Mouse (Mus musculus): ENCODE measurements around the gene Rprd1b. TPM values are rescaled to one million over a fixed set of nuclear protein-coding genes. Genes with fewer than 3 reads are reported as not detected.
A peak's percentile ranks its signal among the peaks of the same experiment; 100 is the strongest.

The Rprd1b gene
- polyA plus RNA-seq, 1 experiment from 2014 or later = 50.9 TPM

GRCm38 (mm10) chr2:158077981-158078380 is 49.7 kb downstream of the Rprd1b start:
- no peak overlapping the region for H3K4me3 ChIP-seq (ENCODE audit: low read depth, low read length)
- no peak for TF ChIP-seq CTCF (IDR thresholded peaks at IDR 0.05; ENCODE audit: low read depth)
- no peak for DNase-seq
- no peak for ATAC-seq (ENCODE audit: insufficient read depth)
- no peak overlapping the region for H3K27ac ChIP-seq (ENCODE audit: low read depth)
- H3K9ac ChIP-seq = no peak overlapping the region
- H3K4me2 ChIP-seq = no peak overlapping the region
- H3K27me3 ChIP-seq (ENCODE audit: insufficient read depth, low read length) = no peaks in the 10 kb centered on the region
- H3K36me3 ChIP-seq (ENCODE audit: insufficient read depth) = peaks cover 50% of the 10 kb centered on the region
- H3K4me1 ChIP-seq (ENCODE audit: insufficient read depth) = 0 out of 2 replicates have a peak, but pooled peaks cover 4% of the 10 kb centered on the region
- H3K9me3 ChIP-seq (ENCODE audit: low read depth, low read length) = no peaks in the 10 kb centered on the region
- WGBS = 68% methylated on average over 2 of the region's 2 CpGs

GRCm38 (mm10) chr2:158078971-158079370 is 50.7 kb downstream of the Rprd1b start:
- no peak for TF ChIP-seq CTCF (IDR thresholded peaks at IDR 0.05; ENCODE audit: low read depth)
- Histone ChIP-seq H3K36me3 (ENCODE audit: insufficient read depth) (peaks cover 40% of the 10 kb centered on the region), H3K9ac (no peak overlapping the region), H3K4me3 (ENCODE audit: low read depth, low read length) (no peak overlapping the region), H3K4me1 (ENCODE audit: insufficient read depth) (0 out of 2 replicates have a peak, but pooled peaks cover 4% of the 10 kb centered on the region), H3K9me3 (ENCODE audit: low read depth, low read length) (no peaks in the 10 kb centered on the region), H3K27ac (ENCODE audit: low read depth) (no peak overlapping the region), H3K27me3 (ENCODE audit: insufficient read depth, low read length) (no peaks in the 10 kb centered on the region), H3K4me2 (no peak overlapping the region)
- 77% methylated on average over 7 of the region's 7 CpGs for WGBS
- no peak for ATAC-seq (ENCODE audit: insufficient read depth)
- DNase-seq = no peak

GRCm38 (mm10) chr2:158079843-158080395 is 51.6 kb downstream of the Rprd1b start:
- Histone ChIP-seq H3K4me1 (ENCODE audit: insufficient read depth) (0 out of 2 replicates have a peak, but pooled peaks cover 4% of the 10 kb centered on the region), H3K4me3 (ENCODE audit: low read depth, low read length) (no peak overlapping the region), H3K9ac (no peak overlapping the region), H3K27me3 (ENCODE audit: insufficient read depth, low read length) (no peaks in the 10 kb centered on the region), H3K36me3 (ENCODE audit: insufficient read depth) (peaks cover 30% of the 10 kb centered on the region), H3K9me3 (ENCODE audit: low read depth, low read length) (no peaks in the 10 kb centered on the region), H3K4me2 (no peak overlapping the region), H3K27ac (ENCODE audit: low read depth) (no peak overlapping the region)
- WGBS = 44% methylated on average over 9 of the region's 9 CpGs
- DNase-seq (peak; percentile 33), ATAC-seq (ENCODE audit: insufficient read depth) (peak; percentile 35; the same call in 1 of the 2 replicates)
- no peak; the same call in 1 of the 2 replicates for TF ChIP-seq CTCF (IDR thresholded peaks at IDR 0.05; ENCODE audit: low read depth)

GRCm38 (mm10) chr2:158080622-158081241 is 52.4 kb downstream of the Rprd1b start:
- TF ChIP-seq CTCF (IDR thresholded peaks at IDR 0.05; ENCODE audit: low read depth) = no peak
- Histone ChIP-seq H3K36me3 (ENCODE audit: insufficient read depth) (peaks cover 22% of the 10 kb centered on the region), H3K9ac (no peak overlapping the region), H3K27me3 (ENCODE audit: insufficient read depth, low read length) (no peaks in the 10 kb centered on the region), H3K4me3 (ENCODE audit: low read depth, low read length) (no peak overlapping the region), H3K4me1 (ENCODE audit: insufficient read depth) (0 out of 2 replicates have a peak, but pooled peaks cover 4% of the 10 kb centered on the region), H3K4me2 (no peak overlapping the region), H3K9me3 (ENCODE audit: low read depth, low read length) (no peaks in the 10 kb centered on the region), H3K27ac (ENCODE audit: low read depth) (no peak overlapping the region)
- no peak for ATAC-seq (ENCODE audit: insufficient read depth)
- DNase-seq = no peak
- WGBS = 60% methylated on average over 9 of the region's 9 CpGs

GRCm38 (mm10) chr2:158084486-158084885 is 56.2 kb downstream of the Rprd1b start:
- no peak for DNase-seq
- H3K4me1 ChIP-seq (ENCODE audit: insufficient read depth) = 0 out of 2 replicates have a peak, but pooled peaks cover 4% of the 10 kb centered on the region

GRCm38 (mm10) chr2:158090096-158090495 is 61.8 kb downstream of the Rprd1b start:
- H3K36me3 ChIP-seq (ENCODE audit: insufficient read depth) = no peaks in the 10 kb centered on the region
- no peaks in the 10 kb centered on the region for H3K27me3 ChIP-seq (ENCODE audit: insufficient read depth, low read length)
- no peak overlapping the region for H3K9ac ChIP-seq
- no peak overlapping the region for H3K4me3 ChIP-seq (ENCODE audit: low read depth, low read length)
- WGBS = 78% methylated on average over 4 of the region's 4 CpGs
- no peak overlapping the region for H3K27ac ChIP-seq (ENCODE audit: low read depth)
- no peak for TF ChIP-seq CTCF (IDR thresholded peaks at IDR 0.05; ENCODE audit: low read depth)
- no peak overlapping the region for H3K4me2 ChIP-seq
- H3K4me1 ChIP-seq (ENCODE audit: insufficient read depth) = peaks cover 19% of the 10 kb centered on the region
- DNase-seq = no peak
- ATAC-seq (ENCODE audit: insufficient read depth) = no peak
- H3K9me3 ChIP-seq (ENCODE audit: low read depth, low read length) = no peaks in the 10 kb centered on the region

More at GRCm38 (mm10) chr2:158084486-158084885, 56.2 kb downstream of the Rprd1b start:
- H3K9ac ChIP-seq = no peak overlapping the region
- H3K4me3 ChIP-seq (ENCODE audit: low read depth, low read length) = no peak overlapping the region
- H3K4me2 ChIP-seq = no peak overlapping the region
- no peak for ATAC-seq (ENCODE audit: insufficient read depth)
- TF ChIP-seq CTCF (IDR thresholded peaks at IDR 0.05; ENCODE audit: low read depth) = no peak
- 61% methylated on average over 8 of the region's 8 CpGs for WGBS
- H3K9me3 ChIP-seq (ENCODE audit: low read depth, low read length) = no peaks in the 10 kb centered on the region
- H3K27ac ChIP-seq (ENCODE audit: low read depth) = no peak overlapping the region
- no peaks in the 10 kb centered on the region for H3K36me3 ChIP-seq (ENCODE audit: insufficient read depth)
- no peaks in the 10 kb centered on the region for H3K27me3 ChIP-seq (ENCODE audit: insufficient read depth, low read length)

- TF ChIP-seq CTCF (IDR thresholded peaks at IDR 0.05; ENCODE audit: low read depth) = no peak
- no peak overlapping the region for H3K9ac ChIP-seq
- no peak overlapping the region for H3K27ac ChIP-seq (ENCODE audit: low read depth)
- peak; percentile 39; the same call in 1 of the 2 replicates for ATAC-seq (ENCODE audit: insufficient read depth)
- H3K4me3 ChIP-seq (ENCODE audit: low read depth, low read length) = no peak overlapping the region
- peaks cover 21% of the 10 kb centered on the region for H3K4me1 ChIP-seq (ENCODE audit: insufficient read depth)
- no peaks in the 10 kb centered on the region for H3K36me3 ChIP-seq (ENCODE audit: insufficient read depth)
- no peaks in the 10 kb centered on the region for H3K9me3 ChIP-seq (ENCODE audit: low read depth, low read length)
- DNase-seq = peak; percentile 60
- H3K27me3 ChIP-seq (ENCODE audit: insufficient read depth, low read length) = no peaks in the 10 kb centered on the region
- no peak overlapping the region for H3K4me2 ChIP-seq
- WGBS = 44% methylated on average over 5 of the region's 5 CpGs
Observed at GRCm38 (mm10) chr2:158093345-158093744, 65.0 kb downstream of the Rprd1b start.
